Mouse (Mus musculus) myocyte (in vitro differentiated cells): ENCODE measurements around the gene Gm28036. TPM values are rescaled to one million over a fixed set of nuclear protein-coding genes. Genes with fewer than 3 reads are reported as not detected.

Source experiments
- H3K27me3 ChIP-seq: one replicate; pipeline ENCODE4 v1.6.1; 2011; ENCODE audit not compliant: control insufficient read depth, insufficient read depth, insufficient read length
- H3K36me3 ChIP-seq: one replicate; pipeline ENCODE4 v1.6.1; 2011; ENCODE audit not compliant: control insufficient read depth, insufficient read depth
- H3K4me2 ChIP-seq: one replicate; pipeline ENCODE4 v1.6.1; 2011; ENCODE audit warnings: low read depth, control low read depth
- H3K4me3 ChIP-seq: one replicate; pipeline ENCODE4 v1.5.1; 2011; ENCODE audit warnings: mild to moderate bottlenecking, control low read depth, moderate library complexity
- H3K79me2 ChIP-seq: one replicate; pipeline ENCODE4 v1.6.1; 2011; ENCODE audit not compliant: control insufficient read depth, insufficient read depth
- H3ac ChIP-seq: one replicate; pipeline ENCODE4 v1.6.1; 2011; ENCODE audit not compliant: control insufficient read depth, insufficient read length
- CEBPB ChIP-seq: IDR thresholded peaks from 2 replicates; pipeline ENCODE4 v1.6.1; 2011; ENCODE audit warnings: mild to moderate bottlenecking, moderate library complexity; ENCODE audit not compliant: poor library complexity, insufficient read depth, severe bottlenecking
- E2F4 ChIP-seq: IDR thresholded peaks from one replicate; pipeline ENCODE4 v1.6.1; 2011; ENCODE audit warnings: mild to moderate bottlenecking, control low read depth, moderate library complexity; ENCODE audit not compliant: insufficient read depth
- MAX ChIP-seq: IDR thresholded peaks from one replicate; pipeline ENCODE4 v1.6.1; 2011; ENCODE audit warnings: low read depth, mild to moderate bottlenecking, control low read depth
- MYOD1 ChIP-seq, 3 experiments: IDR thresholded peaks; one replicate each; pipeline ENCODE4 v1.6.1; 2011; ENCODE audit warnings: control low read depth in 2 of 3, low read depth in 2 of 3, mild to moderate bottlenecking in 2 of 3, moderate library complexity in 1 of 3; ENCODE audit not compliant: insufficient read length in 2 of 3, control insufficient read depth in 1 of 3
- MYOG ChIP-seq, 3 experiments: IDR thresholded peaks; one replicate each; pipeline ENCODE4 v1.6.1; 2011; ENCODE audit warnings: control low read depth in 2 of 3, low read depth in 2 of 3, mild to moderate bottlenecking in 2 of 3; ENCODE audit not compliant: insufficient read length in 2 of 3, control insufficient read depth in 1 of 3, insufficient read depth in 1 of 3
- POLR2A ChIP-seq: IDR thresholded peaks from one replicate; pipeline ENCODE4 v1.6.1; 2011; ENCODE audit warnings: low read depth, mild to moderate bottlenecking, control low read depth, moderate library complexity; ENCODE audit not compliant: insufficient read length
- POLR2AphosphoS2 ChIP-seq: IDR thresholded peaks from one replicate; pipeline ENCODE4 v1.6.1; 2011; ENCODE audit warnings: low read depth, control low read depth; ENCODE audit not compliant: insufficient read length
- REST ChIP-seq: IDR thresholded peaks from one replicate; pipeline ENCODE4 v1.6.1; 2011; ENCODE audit warnings: mild to moderate bottlenecking, control low read depth, moderate library complexity; ENCODE audit not compliant: insufficient read depth, insufficient read length
- SRF ChIP-seq: IDR thresholded peaks from one replicate; pipeline ENCODE4 v1.6.1; 2011; ENCODE audit warnings: low read depth; ENCODE audit not compliant: control insufficient read depth, insufficient read length
- TCF12 ChIP-seq: IDR thresholded peaks from one replicate; pipeline ENCODE4 v1.6.1; 2011; ENCODE audit warnings: mild to moderate bottlenecking, control low read depth; ENCODE audit not compliant: poor library complexity, insufficient read depth, severe bottlenecking
- TCF3 ChIP-seq: IDR thresholded peaks from one replicate; pipeline ENCODE4 v1.6.1; 2011; ENCODE audit warnings: low read depth, control low read depth; ENCODE audit not compliant: insufficient read length
- USF1 ChIP-seq: IDR thresholded peaks from one replicate; pipeline ENCODE4 v1.6.1; 2011; ENCODE audit warnings: low read depth, mild to moderate bottlenecking, control low read depth, moderate library complexity
- polyA plus RNA-seq: library from polyadenylated mRNA; unstranded; fragments of >200 nt; fragmentation: generic; extraction: Trizol; gene quantifications from one replicate; pipeline ENCODE4 v1.2.1, GENCODE M21; 2012; ENCODE audit warnings: missing spikeins

The Gm28036 gene
- polyA plus RNA-seq, 1 experiment: 10.0 TPM

DNA sequence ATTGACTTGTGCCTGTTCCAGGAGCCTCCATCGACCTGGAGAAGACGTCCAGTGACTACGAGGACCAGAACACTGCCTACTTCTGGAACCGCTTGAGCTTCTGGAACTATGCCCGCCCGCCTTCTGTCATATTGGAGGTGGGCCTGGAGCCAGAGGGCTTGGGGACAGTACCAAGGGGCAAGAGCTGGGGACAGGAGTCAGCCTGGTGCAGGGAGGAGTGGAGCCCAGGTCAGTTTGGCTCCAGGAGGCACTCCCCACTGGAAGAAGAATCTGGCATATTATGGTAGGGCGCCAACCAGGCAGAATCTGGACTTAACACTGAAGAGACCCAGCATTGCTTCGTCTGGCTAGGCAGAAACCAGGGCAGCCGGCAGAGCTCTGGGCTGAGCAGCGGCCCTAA is 59.0 kb downstream of the Gm28036 start:
- TF ChIP-seq MYOD1 (IDR thresholded peaks at IDR 0.05; ENCODE audit: control insufficient read depth in 1 of 3, insufficient read length in 2 of 3, low read depth in 2 of 3) (no peak), MAX (no peak), USF1 (no peak), POLR2A (no peak), TCF3 (no peak)
- Histone ChIP-seq H3K4me2 (no peak overlapping the region), H3K79me2 (no peaks in the 10 kb centered on the region), H3ac (no peak overlapping the region), H3K36me3 (no peaks in the 10 kb centered on the region), H3K4me3 (no peak overlapping the region), H3K27me3 (no peaks in the 10 kb centered on the region)

DNA sequence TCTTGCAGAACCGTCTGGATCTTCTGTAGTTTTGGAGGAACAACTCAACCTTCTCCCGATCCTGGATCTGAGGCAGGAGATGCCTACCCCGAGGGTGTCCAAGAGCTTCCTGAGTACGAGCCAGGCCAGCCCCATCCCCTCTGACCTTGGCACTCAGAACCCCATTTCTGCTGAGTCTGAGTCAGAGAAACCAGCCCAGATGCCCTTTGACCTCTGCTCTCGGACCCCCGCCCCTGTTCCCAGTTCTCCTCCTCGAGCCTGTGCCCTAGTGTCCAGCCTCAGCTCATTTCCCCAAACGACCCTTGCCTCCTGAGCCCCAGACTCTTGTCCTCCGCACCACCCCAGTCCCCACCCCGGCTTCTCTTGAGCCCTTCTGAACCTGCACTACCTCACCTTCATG is 60.8 kb downstream of the Gm28036 start:
- no peaks in the 10 kb centered on the region for H3K27me3 ChIP-seq
- H3K4me3 ChIP-seq: peak overlapping the region; percentile 31
- H3ac ChIP-seq: no peak overlapping the region
- TF ChIP-seq TCF12: no peak
- no peak for TF ChIP-seq POLR2AphosphoS2
- TF ChIP-seq CEBPB: no peak
- TF ChIP-seq SRF: no peak
- no peak for TF ChIP-seq MYOD1 (IDR thresholded peaks at IDR 0.05; ENCODE audit: control insufficient read depth in 1 of 3, insufficient read length in 2 of 3, low read depth in 2 of 3)
- no peak for TF ChIP-seq POLR2A
- H3K36me3 ChIP-seq: no peaks in the 10 kb centered on the region
- no peaks in the 10 kb centered on the region for H3K79me2 ChIP-seq
- peak overlapping the region; percentile 81 for H3K4me2 ChIP-seq

- Histone ChIP-seq H3K36me3 (no peaks in the 10 kb centered on the region), H3ac (peak within 1 kb of the TSS; percentile 25)
Measured at GRCm38 (mm10) chr2:156065099-156066041, 61.5 kb downstream of the Gm28036 start, which contains the start of gene Spag4. Gene Spag4 (plus strand): TSS chr2:156065175.

DNA sequence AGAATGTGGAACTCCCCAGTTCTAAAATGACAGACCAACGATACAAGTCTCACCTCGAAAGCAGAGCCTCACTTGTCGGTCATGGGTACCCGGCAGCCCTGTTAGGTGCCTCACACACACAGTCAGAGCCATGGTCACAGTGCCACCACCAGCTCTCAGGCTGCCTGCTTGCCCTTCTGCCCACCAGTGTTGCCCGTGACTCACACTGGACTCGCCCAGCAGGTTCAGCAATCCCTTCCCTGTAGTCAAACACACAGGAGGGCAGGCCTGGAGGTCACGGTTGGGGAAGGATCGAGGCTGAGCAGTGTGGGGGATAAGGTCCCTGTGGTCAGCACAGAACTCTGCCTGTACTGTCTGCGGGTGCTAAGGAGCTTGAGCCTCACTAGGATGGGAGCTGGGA is 74.1 kb downstream of the Gm28036 start, which contains the start of gene Fer1l4:
Fer1l4 (minus strand) TSS at position 132 of the 400 bp plus-strand sequence.
- Histone ChIP-seq H3K4me2 (no peak within 1 kb of the TSS), H3K27me3 (peaks cover 8% of the 10 kb centered on the region), H3K36me3 (no peaks in the 10 kb centered on the region), H3ac (no peak within 1 kb of the TSS), H3K4me3 (no peak within 1 kb of the TSS), H3K79me2 (no peaks in the 10 kb centered on the region)
- TF ChIP-seq MAX: no peak
- no peak for TF ChIP-seq USF1
- no peak for TF ChIP-seq POLR2AphosphoS2
- TF ChIP-seq MYOD1 (IDR thresholded peaks at IDR 0.05; ENCODE audit: control insufficient read depth in 1 of 3, insufficient read length in 2 of 3, low read depth in 2 of 3): no peak
- no peak for TF ChIP-seq TCF12
- no peak for TF ChIP-seq CEBPB
- no peak for TF ChIP-seq POLR2A
- TF ChIP-seq MYOG (IDR thresholded peaks at IDR 0.05; ENCODE audit: control insufficient read depth in 1 of 3, insufficient read depth in 1 of 3, insufficient read length in 2 of 3, low read depth in 2 of 3): no peak
- TF ChIP-seq TCF3: no peak
- no peak for TF ChIP-seq SRF
- TF ChIP-seq REST: no peak
- TF ChIP-seq E2F4: no peak

More at GRCm38 (mm10) chr2:156065099-156066041, 61.5 kb downstream of the Gm28036 start, which contains the start of gene Spag4:
- H3K4me3 ChIP-seq: peak within 1 kb of the TSS; percentile 31
- no peaks in the 10 kb centered on the region for H3K79me2 ChIP-seq
- no peaks in the 10 kb centered on the region for H3K27me3 ChIP-seq
- peak within 1 kb of the TSS; percentile 81 for H3K4me2 ChIP-seq
- peak; percentile 19 for TF ChIP-seq E2F4
- TF ChIP-seq MYOG (IDR thresholded peaks at IDR 0.05; ENCODE audit: control insufficient read depth in 1 of 3, insufficient read depth in 1 of 3, insufficient read length in 2 of 3, low read depth in 2 of 3): peak in 1 of 3 experiments; percentile 38
- TF ChIP-seq POLR2AphosphoS2: peak; percentile 26
- no peak for TF ChIP-seq TCF12
- TF ChIP-seq REST: no peak
- TF ChIP-seq POLR2A: peak; percentile 68

DNA sequence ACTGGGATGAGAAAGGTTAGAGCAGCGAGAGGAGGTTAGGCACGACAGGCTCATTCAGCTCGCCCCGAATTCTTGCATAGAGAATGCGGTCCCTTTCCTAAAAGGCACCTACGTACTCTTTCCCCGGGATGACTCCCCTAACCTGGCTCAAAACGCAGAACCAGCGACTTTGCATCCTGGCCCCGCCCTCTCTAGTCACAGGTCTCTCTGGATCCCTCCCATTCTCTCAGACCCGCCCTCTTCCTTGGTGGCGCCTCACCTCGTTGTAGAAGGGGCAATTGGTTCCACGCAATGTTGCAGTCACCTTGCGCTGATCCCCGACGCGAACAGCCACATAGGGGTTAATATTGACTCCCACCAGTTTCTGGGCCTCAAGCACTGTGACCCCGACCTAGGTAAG is 79.0 kb downstream of the Gm28036 start:
- H3K4me3 ChIP-seq: no peak overlapping the region

More for the DNA sequence above, 79.0 kb downstream of the Gm28036 start:
- H3K36me3 ChIP-seq: no peaks in the 10 kb centered on the region
- no peaks in the 10 kb centered on the region for H3K79me2 ChIP-seq
- TF ChIP-seq USF1 (no peak), REST (no peak), MAX (no peak), E2F4 (no peak), MYOG (IDR thresholded peaks at IDR 0.05; ENCODE audit: control insufficient read depth in 1 of 3, insufficient read depth in 1 of 3, insufficient read length in 2 of 3, low read depth in 2 of 3) (no peak), POLR2AphosphoS2 (no peak), POLR2A (no peak), MYOD1 (IDR thresholded peaks at IDR 0.05; ENCODE audit: control insufficient read depth in 1 of 3, insufficient read length in 2 of 3, low read depth in 2 of 3) (no peak)
- H3K27me3 ChIP-seq: peaks cover 39% of the 10 kb centered on the region
- H3ac ChIP-seq: no peak overlapping the region
- H3K4me2 ChIP-seq: no peak overlapping the region
